Mouse (Mus musculus): ENCODE data around the gene Nubp2.

The Nubp2 gene

DNA sequence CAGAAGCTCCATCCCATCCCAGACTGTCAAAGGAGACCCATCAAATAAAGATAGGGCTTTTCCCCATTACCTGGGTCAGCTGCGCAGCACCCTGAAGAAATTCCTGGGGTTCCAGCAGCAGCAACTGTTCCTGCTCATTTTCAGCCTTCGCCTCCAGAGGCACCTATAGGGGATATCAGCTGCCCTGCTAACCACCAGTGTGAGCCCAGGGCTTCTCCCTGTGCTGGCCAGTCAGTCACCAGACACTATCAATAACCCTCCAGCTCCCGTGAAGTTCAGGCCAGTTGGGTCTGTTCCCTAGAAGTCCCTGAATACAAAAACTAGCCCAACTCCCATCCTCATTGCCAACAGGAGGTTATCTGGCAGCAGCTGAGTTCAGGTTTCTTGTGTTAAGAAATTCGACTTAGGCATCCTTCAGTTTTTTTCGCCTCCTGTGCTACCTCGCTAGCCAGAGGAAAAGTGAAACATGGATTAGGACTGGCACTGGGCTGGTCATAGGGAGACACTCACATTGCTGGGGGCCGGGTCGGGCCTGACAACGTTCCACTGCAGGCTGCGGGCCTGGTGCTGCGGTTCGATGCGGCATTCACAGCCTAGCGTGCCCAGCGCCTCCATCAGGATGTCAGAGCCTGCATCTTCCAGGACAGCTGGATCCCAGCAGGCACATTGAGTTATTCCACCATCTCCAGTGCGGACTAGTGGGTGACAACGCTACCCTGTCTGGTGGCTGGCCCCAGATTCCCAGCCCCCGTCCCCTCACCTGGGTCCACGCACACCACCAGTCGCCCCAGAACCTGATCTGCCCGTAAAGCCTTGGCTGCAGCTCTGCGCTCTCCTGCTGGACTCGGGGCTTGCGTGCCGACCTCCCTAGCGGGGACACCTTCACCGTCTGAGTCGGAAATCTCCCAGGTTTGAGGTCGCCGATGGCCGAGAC, 8.2 kb upstream of the Nubp2 start:
- no peak for DNase-seq

DNA sequence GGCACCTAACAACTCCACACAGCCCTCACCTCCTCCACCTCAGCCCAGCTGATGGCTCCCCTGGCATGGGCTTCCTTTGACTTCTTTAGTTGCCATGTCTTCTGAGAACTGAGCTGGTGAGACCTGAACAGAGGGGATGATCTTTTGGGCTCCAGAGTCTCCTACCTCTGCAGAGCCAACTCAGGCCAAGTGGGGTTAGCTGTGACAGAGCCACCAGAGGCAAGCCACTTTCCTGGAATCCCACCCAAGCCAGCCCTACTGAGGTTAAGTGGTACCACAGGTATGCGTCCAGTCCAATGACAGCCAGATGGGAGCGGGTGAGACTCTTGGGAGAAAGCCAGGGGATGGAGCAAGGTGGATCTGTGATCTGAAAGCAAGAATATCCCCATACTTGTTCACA, 7.1 kb upstream of the Nubp2 start:
- no peak for DNase-seq

GRCm38 (mm10) chr17:24892785-24893184, 6.6 kb upstream of the Nubp2 start:
- DNase-seq = no peak

GRCm38 (mm10) chr17:24891321-24891720, 5.2 kb upstream of the Nubp2 start:
- DNase-seq = no peak

GRCm38 (mm10) chr17:24890151-24891092, 4.3 kb upstream of the Nubp2 start:
- no peak for DNase-seq

DNA sequence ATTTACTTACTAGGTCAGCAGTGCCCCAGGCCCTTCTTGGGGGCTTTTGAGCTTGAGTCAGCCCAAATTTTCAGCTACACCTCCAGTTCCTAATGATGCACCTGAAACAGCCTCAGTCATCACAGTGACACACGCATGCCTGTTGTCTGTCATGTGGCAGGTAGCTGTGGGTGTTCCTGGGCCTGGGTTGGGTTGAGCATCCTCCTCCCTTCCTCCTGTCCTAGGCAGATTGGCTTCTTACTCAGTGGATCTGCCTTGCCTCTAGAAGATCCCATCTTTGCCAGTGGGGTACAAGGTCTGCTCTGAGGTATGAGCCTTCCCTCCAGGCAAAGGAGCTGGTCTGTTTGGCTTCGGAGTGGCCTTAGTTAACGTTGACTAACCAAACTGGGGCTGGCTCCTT, 2.7 kb upstream of the Nubp2 start:
- DNase-seq = no peak

- peak in 1 of 2 experiments; percentile 26 for DNase-seq
Measured at GRCm38 (mm10) chr17:24887291-24888080, 1.3 kb upstream of the Nubp2 start.

DNA sequence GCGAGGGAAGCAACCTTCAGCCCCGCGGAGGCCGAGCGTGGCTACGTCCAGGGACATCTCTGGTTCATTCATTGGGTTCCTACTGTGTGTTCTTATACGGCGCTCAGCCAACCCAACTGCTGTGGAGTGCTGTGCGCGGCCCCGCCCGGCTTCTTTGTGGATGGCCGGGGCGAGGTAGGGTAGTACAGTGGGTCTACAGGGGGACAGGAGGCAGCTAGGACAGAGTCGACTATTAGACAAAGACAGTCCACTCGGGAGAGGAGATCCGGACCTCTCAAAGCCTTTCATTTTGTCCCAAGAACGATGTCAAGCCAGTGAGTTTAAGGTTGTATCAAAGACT, 753 bp upstream of the Nubp2 start:
- DNase-seq = no peak

DNA sequence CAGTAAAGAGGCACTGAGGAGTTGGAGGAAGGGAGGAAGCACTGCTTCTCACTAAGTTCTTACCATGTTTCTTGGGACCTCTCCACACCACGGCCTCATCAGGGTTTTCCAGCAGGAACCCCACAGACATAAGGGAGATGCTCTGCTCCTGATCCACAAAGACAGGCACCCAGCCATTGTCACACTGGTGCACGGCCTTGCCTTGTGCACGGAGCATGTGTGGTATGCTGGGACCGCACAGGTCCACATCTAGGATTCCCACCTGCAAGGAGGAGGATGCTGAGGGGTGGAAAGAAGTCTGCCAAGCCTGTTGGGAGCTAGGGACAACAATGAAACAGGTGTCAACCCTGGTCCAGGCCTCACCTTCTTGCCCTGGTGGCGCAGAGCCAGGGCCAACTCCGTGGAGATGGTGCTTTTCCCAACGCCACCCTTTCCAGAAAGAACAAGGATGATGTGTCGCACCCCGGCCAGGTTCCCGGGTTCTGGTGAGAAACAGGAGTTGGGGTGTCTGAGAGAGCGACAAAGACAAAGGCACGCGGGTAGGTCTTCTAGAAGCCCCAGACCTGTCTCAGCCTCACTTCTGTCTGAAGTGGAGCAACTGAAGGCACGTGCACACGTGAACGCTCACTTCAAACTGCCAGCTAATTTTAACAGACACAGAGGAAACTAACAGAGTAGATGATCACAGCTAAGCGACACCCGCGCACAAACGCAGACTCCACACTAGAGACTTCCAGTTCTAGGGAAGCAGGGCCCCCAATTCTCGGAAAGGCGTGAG, 604 bp downstream of the Nubp2 start:
- DNase-seq = peak in 1 of 2 experiments; percentile 29

DNA sequence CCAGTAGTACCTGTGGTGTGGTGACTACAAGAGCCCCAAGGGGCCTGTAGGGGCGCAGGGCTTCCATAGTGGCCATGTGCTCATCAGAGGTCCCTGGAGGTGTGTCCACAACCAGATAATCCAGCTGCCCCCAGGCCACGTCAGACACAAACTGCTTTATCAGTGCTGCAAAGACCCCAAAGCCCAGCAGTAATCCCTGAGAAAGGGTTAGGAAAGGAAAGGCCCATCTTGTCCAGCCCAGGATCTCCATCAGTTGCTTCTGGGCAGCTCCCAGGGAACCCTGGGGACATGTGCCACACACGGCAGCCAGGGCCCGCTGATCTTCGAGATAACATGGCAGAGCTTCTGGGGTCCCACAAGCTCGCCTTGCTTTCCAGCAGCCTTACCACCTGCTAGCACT, 1.8 kb downstream of the Nubp2 start:
- DNase-seq = no peak

DNA sequence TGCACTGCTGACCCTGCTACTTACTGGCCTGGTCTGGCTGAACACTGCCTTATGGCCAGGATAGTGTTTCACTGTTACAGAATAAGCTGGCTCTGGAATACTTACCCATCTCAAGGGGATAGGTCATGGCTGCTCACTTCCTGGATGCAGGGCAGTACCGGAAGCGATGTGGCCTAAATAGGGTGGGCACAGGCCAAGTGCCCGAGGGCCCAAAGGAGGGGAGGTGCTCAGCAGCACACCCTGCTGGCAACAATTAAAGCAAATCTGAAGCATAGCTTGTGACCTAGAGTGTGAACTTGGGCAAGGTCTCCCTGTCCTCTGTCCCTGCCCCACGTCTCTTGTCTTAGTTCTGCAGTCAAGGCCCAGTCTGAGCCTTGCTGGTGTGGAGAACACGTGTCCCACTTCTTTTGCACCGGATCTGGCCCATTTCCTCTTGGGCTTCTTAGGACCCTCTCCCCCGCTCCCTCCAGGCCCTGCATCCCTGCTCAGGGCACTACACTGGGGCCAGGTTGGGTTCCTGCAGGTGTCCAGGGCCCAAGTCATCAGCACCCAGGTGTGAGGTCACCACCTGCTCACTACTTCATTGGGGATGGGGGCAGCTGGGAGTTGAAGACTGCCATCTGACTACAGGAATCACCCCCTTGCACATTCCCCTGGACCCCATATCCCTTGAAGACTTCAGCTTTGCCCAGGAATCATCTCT, 4.3 kb downstream of the Nubp2 start:
- DNase-seq = peak in 1 of 2 experiments; percentile 50

GRCm38 (mm10) chr17:24878531-24878930, 7.6 kb downstream of the Nubp2 start:
- no peak for DNase-seq

DNA sequence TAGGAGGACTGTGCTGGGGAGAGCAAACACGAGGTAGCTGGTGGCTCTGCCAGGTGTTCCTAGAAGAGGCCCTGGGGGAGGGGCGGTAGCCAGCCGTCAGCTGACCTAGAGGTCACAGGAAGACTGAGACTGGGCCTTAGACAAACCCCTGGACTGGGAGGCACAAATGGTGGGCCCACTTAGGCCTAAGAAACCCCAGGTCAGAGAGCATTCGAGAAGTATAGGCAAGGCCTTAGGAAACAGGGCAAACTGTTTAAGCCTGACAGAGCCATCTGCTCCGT, 8.1 kb downstream of the Nubp2 start:
- peak; percentile 48 to 69 for DNase-seq

GRCm38 (mm10) chr17:24877336-24878116, 8.6 kb downstream of the Nubp2 start:
- DNase-seq = no peak

DNA sequence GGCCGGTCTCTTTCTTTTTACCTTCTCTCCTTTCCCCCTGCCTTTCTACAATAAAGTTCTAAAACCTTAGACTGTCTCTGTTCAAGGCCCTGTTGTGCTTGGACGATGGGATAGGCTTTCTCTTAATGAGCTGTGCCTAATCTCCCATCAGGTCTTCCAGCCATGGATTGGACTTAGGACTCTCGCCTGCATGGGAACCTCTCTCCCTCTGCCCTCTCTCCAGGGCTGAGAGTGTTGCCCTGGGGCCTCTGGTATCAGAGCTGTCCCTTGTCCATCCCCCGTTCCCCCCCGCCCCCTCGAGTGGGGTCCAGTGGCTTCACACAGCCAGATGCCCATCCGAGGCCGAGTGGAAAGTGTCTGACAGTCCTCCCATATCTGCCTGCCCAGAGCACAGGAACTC, 11.2 kb downstream of the Nubp2 start:
- DNase-seq = no peak

- no peak for DNase-seq
Measured at GRCm38 (mm10) chr17:24874405-24874745, 11.8 kb downstream of the Nubp2 start.

- no peak for DNase-seq
Measured at GRCm38 (mm10) chr17:24873695-24874404, 12.3 kb downstream of the Nubp2 start.

GRCm38 (mm10) chr17:24867914-24868313, 18.2 kb downstream of the Nubp2 start:
- DNase-seq = no peak

GRCm38 (mm10) chr17:24865776-24866175, 20.4 kb downstream of the Nubp2 start, which contains the start of gene Igfals:
Gene Igfals (plus strand): TSS chr17:24865997.
- DNase-seq = peak in 1 of 2 experiments; percentile 19

DNA sequence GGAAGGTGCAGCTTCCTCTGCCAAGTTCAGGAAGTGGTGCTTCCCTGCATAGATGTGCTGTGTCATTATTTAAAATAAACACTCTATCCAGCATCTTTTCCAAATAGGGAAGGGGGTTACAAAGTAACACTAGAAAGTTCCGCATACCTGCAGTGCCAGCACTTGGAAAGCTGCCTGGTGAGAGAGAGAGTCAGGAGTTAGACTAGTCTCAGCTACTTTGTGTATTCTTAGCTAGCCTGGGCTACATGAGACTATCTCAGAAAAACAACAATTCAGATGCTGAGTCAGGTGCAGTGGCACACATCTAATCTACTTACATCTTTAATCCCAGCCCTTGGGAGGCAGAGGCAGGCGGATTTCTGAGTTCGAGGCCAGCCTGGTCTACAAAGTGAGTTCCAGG, 24.4 kb downstream of the Nubp2 start:
- no peak for DNase-seq
